Mouse (Mus musculus) heart, adult 2 months (tissue): Measurements from ENCODE around the gene Smchd1. TPM values are rescaled to one million over a fixed set of nuclear protein-coding genes. Genes with fewer than 3 reads are reported as not detected.

Experiments
- DNase-seq, 2 experiments: peaks; one replicate each; pipeline ENCODE4 v3.0.0; 2021
- H3K27ac ChIP-seq: fragments of 200-600 bp; 2 replicates; pipeline ENCODE4 v1.8.1; 2022
- H3K27me3 ChIP-seq: fragments of 200-500 bp; 2 replicates; pipeline ENCODE4 v1.6.1; 2012; ENCODE audit warnings: mild to moderate bottlenecking, low read length, inconsistent platforms, mixed read lengths; ENCODE audit not compliant: control insufficient read depth, insufficient read depth
- H3K36me3 ChIP-seq: fragments of 200-500 bp; 2 replicates; pipeline ENCODE4 v1.6.1; 2012; ENCODE audit warnings: low read length, inconsistent platforms; ENCODE audit not compliant: control insufficient read depth, insufficient read depth
- H3K4me1 ChIP-seq: fragments of 200-500 bp; 2 replicates; pipeline ENCODE4 v1.6.1; 2011; ENCODE audit warnings: low read length; ENCODE audit not compliant: control insufficient read depth, insufficient read depth
- H3K4me3 ChIP-seq: fragments of 200-600 bp; 2 replicates; pipeline ENCODE4 v1.8.1; 2022
- H3K79me2 ChIP-seq: fragments of 200-500 bp; replicated peaks from 2 replicates; pipeline ENCODE4 v1.6.1; 2012; ENCODE audit warnings: mild to moderate bottlenecking, inconsistent platforms, low read length, moderate library complexity, mixed read lengths; ENCODE audit not compliant: control insufficient read depth, insufficient read depth
- H3K9ac ChIP-seq: fragments of 200-500 bp; 2 replicates; pipeline ENCODE4 v1.6.1; 2012; ENCODE audit warnings: low read depth, mild to moderate bottlenecking, control low read depth, inconsistent platforms, low read length, mixed read lengths
- CTCF ChIP-seq: fragments of 200-600 bp; IDR thresholded peaks from 2 replicates; pipeline ENCODE4 v1.8.1; 2022; ENCODE audit warnings: antibody characterized with exemption, mild to moderate bottlenecking, moderate library complexity
- EP300 ChIP-seq: fragments of 200-500 bp; IDR thresholded peaks from 2 replicates; pipeline ENCODE4 v1.6.1; 2011; ENCODE audit warnings: low read depth, low read length, control low read depth; ENCODE audit not compliant: insufficient read depth
- POLR2A ChIP-seq: fragments of 200-500 bp; IDR thresholded peaks from 2 replicates; pipeline ENCODE4 v1.6.1; 2011; ENCODE audit warnings: mild to moderate bottlenecking, low read depth, low read length, control low read depth; ENCODE audit not compliant: insufficient read depth
- WGBS: fragments of 180-500 bp; shearing (Covaris S2); methylation state at CpG from one replicate; pipeline ENCODE4 v1.1.7; 2018; 5-methylcytosine and 5-hydroxymethylcytosine counted together
- intact Hi-C: fragments of 180-260 bp; cut with DNase I; formaldehyde crosslinking; loops from one replicate; pipeline ENCODE4 v1.15.1; 2025
- polyA plus RNA-seq: library from polyadenylated mRNA; depleted of rRNA; stranded (reverse); fragments of >200 nt; gene quantifications from 2 replicates; pipeline ENCODE4 v1.2.3, GENCODE M21; 2012
- total RNA-seq, 2 experiments: library from RNA; stranded (reverse); gene quantifications; 2 replicates each; pipeline ENCODE4 v1.2.3; 2021

Smchd1 gene
- total and polyA plus RNA-seq, 3 experiments, result 4.9 to 18.6 (median 16.6) TPM

DNA sequence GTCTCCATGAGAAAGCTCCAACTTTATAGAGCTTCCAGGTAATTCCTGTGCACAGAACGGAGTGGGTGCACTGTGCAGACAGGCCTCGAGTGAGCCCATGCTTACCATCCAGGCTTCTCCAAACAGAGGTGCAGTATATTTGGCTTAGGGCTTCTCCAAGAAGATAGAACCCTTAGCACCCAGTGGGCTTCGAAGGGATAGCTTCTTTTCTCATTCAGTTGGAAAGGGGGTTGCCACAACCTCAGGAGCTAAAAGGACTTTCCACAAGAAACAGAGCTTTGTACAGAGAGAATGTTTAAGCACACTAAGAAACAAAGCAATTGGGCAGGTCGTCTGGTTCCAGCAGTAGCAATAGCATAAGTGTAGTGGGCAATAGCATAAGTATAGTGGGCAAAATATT lies 160.8 kb downstream of the Smchd1 start:
- Histone ChIP-seq H3K27ac (no peak overlapping the region), H3K9ac (no peak overlapping the region), H3K4me1 (no peaks in the 10 kb centered on the region), H3K36me3 (no peaks in the 10 kb centered on the region), H3K27me3 (no peaks in the 10 kb centered on the region), H3K4me3 (no peak overlapping the region), H3K79me2 (no peaks in the 10 kb centered on the region)
- WGBS, result 83% methylated on average over 4 of the region's 4 CpGs
- TF ChIP-seq CTCF (no peak), POLR2A (no peak), EP300 (no peak)
- intact Hi-C loops, result no loop called here
- DNase-seq, result no peak

DNA sequence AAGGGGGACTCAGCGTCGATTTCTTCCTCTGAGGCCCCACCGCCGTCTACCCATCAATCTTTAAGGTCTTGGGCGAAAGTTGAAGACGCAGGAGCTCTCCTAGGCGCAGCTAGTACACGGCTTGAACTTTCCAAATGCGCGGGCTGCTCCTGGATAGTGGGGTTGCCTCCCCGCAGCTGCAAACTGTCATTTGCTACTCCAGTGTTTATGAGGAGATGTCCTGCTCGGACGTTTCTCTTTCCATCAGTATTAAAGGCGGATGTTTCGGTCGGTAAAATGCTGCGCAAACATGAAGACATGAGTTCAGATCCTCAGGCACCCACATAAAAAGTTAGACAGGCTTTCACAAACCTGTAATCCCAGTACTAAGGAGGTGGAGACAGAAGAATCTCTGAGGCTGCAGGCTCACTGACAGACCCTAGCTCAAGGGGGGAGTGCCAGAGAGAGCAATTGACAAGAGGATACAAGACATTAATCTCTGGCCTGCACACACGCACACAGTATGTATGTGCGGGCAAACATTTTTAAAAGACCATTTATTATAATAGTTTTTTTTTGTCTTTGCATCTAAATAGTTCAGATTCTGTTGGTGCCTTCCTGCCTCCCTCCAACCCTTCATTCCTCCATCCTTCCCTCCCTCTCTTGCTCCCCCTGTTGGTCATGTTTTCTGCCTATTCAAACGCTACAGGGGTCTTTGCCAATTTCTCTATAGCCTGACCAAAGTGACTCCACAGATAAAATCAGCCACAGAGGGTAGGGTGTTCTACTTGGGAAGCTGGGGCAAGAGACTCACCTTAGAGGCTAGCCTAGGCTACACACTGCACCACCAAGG lies 163.6 kb downstream of the Smchd1 start, which contains the start of gene Emilin2:
Emilin2 (minus strand) TSS at position 639 of the 832 bp plus-strand sequence.
- 27% methylated on average over 20 of the region's 20 CpGs for WGBS
- no peak for TF ChIP-seq EP300
- TF ChIP-seq CTCF, result peak; percentile 57
- H3K4me1 ChIP-seq, result peaks cover 1% of the 10 kb centered on the region; the same call in 1 of the 2 replicates
- no peak for DNase-seq
- no peaks in the 10 kb centered on the region; the same call in 1 of the 2 replicates for H3K27me3 ChIP-seq
- H3K4me3 ChIP-seq, result peak within 1 kb of the TSS; percentile 63
- intact Hi-C loops, result loop anchor here (2.0 kb wide), 1 partner anchor 57 kb away; no protein-coding TSS in a partner anchor
- no peaks in the 10 kb centered on the region for H3K79me2 ChIP-seq
- peak within 1 kb of the TSS; percentile 67 for H3K27ac ChIP-seq
- H3K9ac ChIP-seq, result peak within 1 kb of the TSS; percentile 83
- no peaks in the 10 kb centered on the region for H3K36me3 ChIP-seq

DNA sequence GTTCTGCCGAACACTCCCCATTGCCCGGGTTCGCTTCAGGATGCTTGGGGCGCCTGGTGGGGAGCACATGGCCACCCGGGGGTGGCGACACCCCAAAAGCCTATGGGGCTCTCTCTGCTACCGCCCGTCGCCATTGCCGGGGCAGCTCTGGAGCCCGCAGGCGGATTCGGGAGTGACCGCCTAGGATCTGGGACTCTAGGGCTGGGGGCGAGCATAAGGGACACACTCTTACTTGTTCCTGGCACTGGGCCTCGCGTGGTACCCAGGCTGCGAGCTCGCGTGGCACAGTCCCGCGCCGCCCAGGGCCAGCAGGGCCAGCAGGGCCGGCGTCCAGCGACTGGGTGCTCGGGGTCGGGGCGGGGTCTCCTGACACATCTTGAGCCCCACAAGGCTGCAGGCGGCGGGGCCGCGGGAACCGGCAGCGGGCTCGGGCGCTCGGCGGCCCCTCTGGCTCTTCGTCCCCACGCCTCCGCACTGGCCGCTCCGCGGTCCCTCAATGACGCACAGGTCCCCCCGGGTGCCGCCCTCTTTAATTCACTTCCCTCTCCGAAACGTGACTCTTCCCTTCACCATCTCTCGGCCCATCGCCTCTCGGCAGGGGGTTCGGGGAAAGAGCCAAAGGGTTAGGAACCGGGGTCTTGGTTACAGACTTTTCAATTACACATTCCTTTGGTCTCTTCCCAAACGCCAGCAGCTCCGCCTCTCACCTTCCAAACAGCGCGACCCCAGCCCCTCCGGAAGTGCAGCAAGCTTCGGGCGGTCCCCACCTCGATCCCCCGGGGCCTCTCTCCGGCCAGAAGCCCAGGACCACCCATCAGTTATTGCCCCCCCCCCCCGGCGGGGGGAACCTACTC lies 164.4 kb downstream of the Smchd1 start:
- intact Hi-C loops, result loop anchor here (2.0 kb wide), 1 partner anchor 56 kb away; no protein-coding TSS in a partner anchor
- Histone ChIP-seq H3K36me3 (no peaks in the 10 kb centered on the region), H3K79me2 (no peaks in the 10 kb centered on the region), H3K4me1 (peaks cover 1% of the 10 kb centered on the region; the same call in 1 of the 2 replicates), H3K27me3 (no peaks in the 10 kb centered on the region; the same call in 1 of the 2 replicates), H3K27ac (peak overlapping the region; percentile 67), H3K9ac (peak overlapping the region; percentile 83), H3K4me3 (peak overlapping the region; percentile 63)
- peak; percentile 74 to 75 for DNase-seq
- under 1% methylated on average over 66 of the region's 67 CpGs for WGBS
- TF ChIP-seq EP300 (no peak), CTCF (no peak), POLR2A (no peak)

DNA sequence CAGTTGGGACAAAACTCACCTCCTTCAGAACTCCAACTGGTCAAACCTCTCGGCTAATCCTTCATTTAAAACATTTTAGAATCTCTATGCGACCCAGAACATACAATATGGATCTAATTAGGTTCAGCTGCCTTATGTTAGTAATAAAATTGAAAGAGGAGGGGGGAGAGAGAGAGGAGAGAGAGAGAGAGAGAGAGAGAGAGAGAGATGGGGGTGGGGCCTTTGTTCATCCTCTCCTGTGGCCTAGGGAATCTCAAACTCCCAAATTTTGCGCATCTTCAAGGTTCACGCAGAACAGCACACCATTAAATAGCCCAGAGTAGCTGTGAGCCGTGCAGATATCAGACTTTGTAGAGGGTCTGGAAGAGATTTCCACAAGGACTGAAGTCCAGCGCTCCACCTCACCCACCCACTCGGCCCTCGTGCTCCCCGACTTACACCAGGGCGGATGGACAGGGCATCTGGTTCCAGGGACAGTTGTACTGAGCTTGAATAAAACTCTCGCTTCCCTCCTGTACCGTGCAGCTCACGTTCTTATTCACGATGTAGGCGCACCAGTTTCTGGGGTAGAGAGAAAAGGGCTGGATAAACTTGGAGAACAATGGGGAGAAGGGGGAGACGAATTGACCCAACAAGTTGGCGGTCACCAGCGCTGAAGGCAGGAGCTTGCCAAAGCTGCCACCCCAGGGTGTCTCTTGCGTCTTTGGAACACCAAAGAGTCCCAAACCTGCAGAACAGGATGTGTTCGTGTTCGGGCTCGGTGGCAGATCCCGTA lies 165.2 kb downstream of the Smchd1 start:
- TF ChIP-seq POLR2A, result no peak
- no peak for TF ChIP-seq CTCF
- TF ChIP-seq EP300, result no peak
- intact Hi-C loops, result loop anchor here (2.0 to 5.0 kb wide), 2 partner anchors 43 to 55 kb away; no protein-coding TSS in a partner anchor
- Histone ChIP-seq H3K79me2 (no peaks in the 10 kb centered on the region), H3K27ac (peak overlapping the region; percentile 67), H3K9ac (peak overlapping the region; percentile 83), H3K36me3 (no peaks in the 10 kb centered on the region), H3K4me3 (peak overlapping the region; percentile 63), H3K27me3 (no peaks in the 10 kb centered on the region; the same call in 1 of the 2 replicates), H3K4me1 (peaks cover 1% of the 10 kb centered on the region; the same call in 1 of the 2 replicates)
- no peak for DNase-seq
- 15% methylated on average over 23 of the region's 23 CpGs for WGBS

DNA sequence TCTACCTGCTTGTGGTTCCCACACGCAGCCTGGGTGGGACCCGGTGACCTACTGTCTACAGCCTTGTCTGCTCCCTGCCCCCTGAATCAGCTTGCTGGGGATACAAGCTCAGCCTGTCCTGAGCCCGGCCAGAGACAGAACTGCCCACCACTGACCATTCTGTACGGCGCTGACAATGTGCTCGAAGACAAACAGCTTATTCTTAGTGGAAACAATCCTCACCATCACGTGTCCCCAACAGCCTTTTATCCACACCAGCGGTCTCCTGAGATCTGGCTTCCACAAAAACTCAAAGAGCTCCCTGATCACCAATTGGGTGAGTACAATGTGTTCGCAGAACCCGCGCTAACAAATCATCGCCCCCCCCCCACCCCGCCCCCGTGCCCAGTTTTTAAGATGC lies 166.0 kb downstream of the Smchd1 start:
- DNase-seq, result no peak
- no peaks in the 10 kb centered on the region; the same call in 1 of the 2 replicates for H3K27me3 ChIP-seq
- WGBS, result 39% methylated on average over 14 of the region's 14 CpGs
- H3K9ac ChIP-seq, result no peak overlapping the region
- H3K36me3 ChIP-seq, result no peaks in the 10 kb centered on the region
- peaks cover 1% of the 10 kb centered on the region; the same call in 1 of the 2 replicates for H3K4me1 ChIP-seq
- intact Hi-C loops, result loop anchor here (5.0 kb wide), 1 partner anchor 42 kb away; no protein-coding TSS in a partner anchor
- H3K27ac ChIP-seq, result no peak overlapping the region; the same call in 1 of the 2 replicates
- H3K79me2 ChIP-seq, result no peaks in the 10 kb centered on the region
- TF ChIP-seq POLR2A (no peak), CTCF (no peak), EP300 (no peak)
- H3K4me3 ChIP-seq, result no peak overlapping the region
